Mouse (Mus musculus) heart, embryonic 14.5 days (tissue): Measurements from ENCODE around the gene Gpatch8. TPM values are rescaled to one million over a fixed set of nuclear protein-coding genes. Genes with fewer than 3 reads are reported as not detected.

Source experiments
- ATAC-seq: fragments of 200-750 bp; cut with Nextera tagmentation; 2 replicates; pipeline ENCODE4 v1.8.0; 2017; ENCODE audit warnings: low read depth, moderate TSS enrichment; ENCODE audit not compliant: insufficient number of reproducible peaks, insufficient read depth, low FRiP score
- H3K27ac ChIP-seq, 2 experiments: fragments of 200-500 bp in 1 of 2; fragments of 300-500 bp in 1 of 2; sonication (generic) in 1 of 2; replicated peaks in 1 of 2; 2 replicates each; pipeline ENCODE4 v1.5.1; 2012 to 2014; ENCODE audit warnings: low read depth in 2 of 2, low read length in 2 of 2, control low read depth in 1 of 2, mild to moderate bottlenecking in 1 of 2, mixed read lengths in 1 of 2; ENCODE audit not compliant: control insufficient read depth in 1 of 2, insufficient read depth in 1 of 2
- H3K27me3 ChIP-seq: fragments of 300-500 bp; sonication (generic); 2 replicates; pipeline ENCODE4 v1.6.1; 2014; ENCODE audit warnings: mild to moderate bottlenecking, low read length, control low read depth; ENCODE audit not compliant: control insufficient read depth, insufficient read depth
- H3K36me3 ChIP-seq: fragments of 300-500 bp; sonication (generic); 2 replicates; pipeline ENCODE4 v1.6.1; 2014; ENCODE audit warnings: mild to moderate bottlenecking, control low read depth, low read length, mixed read lengths; ENCODE audit not compliant: control insufficient read depth, insufficient read depth
- H3K4me1 ChIP-seq, 2 experiments: fragments of 200-500 bp in 1 of 2; fragments of 300-500 bp in 1 of 2; sonication (generic) in 1 of 2; 2 replicates each; pipeline ENCODE4 v1.6.1; 2012 to 2014; ENCODE audit warnings: low read length in 2 of 2, control low read depth in 1 of 2, mixed read lengths in 1 of 2; ENCODE audit not compliant: control insufficient read depth in 2 of 2, insufficient read depth in 2 of 2
- H3K4me2 ChIP-seq: fragments of 300-500 bp; sonication (generic); 2 replicates; pipeline ENCODE4 v1.6.1; 2014; ENCODE audit warnings: mild to moderate bottlenecking, low read length
- H3K4me3 ChIP-seq, 2 experiments: fragments of 200-500 bp in 1 of 2; fragments of 300-500 bp in 1 of 2; sonication (generic) in 1 of 2; 2 replicates each; pipeline ENCODE4 v1.5.1; 2012 to 2014; ENCODE audit warnings: low read length in 2 of 2, mild to moderate bottlenecking in 2 of 2, control low read depth in 1 of 2, low read depth in 1 of 2, moderate library complexity in 1 of 2; ENCODE audit not compliant: control insufficient read depth in 1 of 2, insufficient read depth in 1 of 2
- H3K9ac ChIP-seq: fragments of 300-500 bp; sonication (generic); 2 replicates; pipeline ENCODE4 v1.6.1; 2014; ENCODE audit warnings: mild to moderate bottlenecking, low read length
- H3K9me3 ChIP-seq: fragments of 300-500 bp; sonication (generic); 2 replicates; pipeline ENCODE4 v1.6.1; 2016; ENCODE audit warnings: low read length, control low read depth; ENCODE audit not compliant: control insufficient read depth
- WGBS: fragments of 180-500 bp; shearing (Covaris S2); extraction: QIAGEN DNeasy Blood & Tissue Kit; methylation state at CpG from one replicate; pipeline ENCODE4 v1.1.7; 2014; 5-methylcytosine and 5-hydroxymethylcytosine counted together
- polyA plus RNA-seq: library from polyadenylated mRNA; unstranded; fragments of >200 nt; fragmentation: Nextera tagmentation; extraction: Ambion mirVana; gene quantifications from 2 replicates; pipeline ENCODE4 v1.2.1, GENCODE M21; 2014

Gpatch8 gene
- polyA plus RNA-seq, 1 experiment from 2014 or later, result 30.7 TPM

DNA sequence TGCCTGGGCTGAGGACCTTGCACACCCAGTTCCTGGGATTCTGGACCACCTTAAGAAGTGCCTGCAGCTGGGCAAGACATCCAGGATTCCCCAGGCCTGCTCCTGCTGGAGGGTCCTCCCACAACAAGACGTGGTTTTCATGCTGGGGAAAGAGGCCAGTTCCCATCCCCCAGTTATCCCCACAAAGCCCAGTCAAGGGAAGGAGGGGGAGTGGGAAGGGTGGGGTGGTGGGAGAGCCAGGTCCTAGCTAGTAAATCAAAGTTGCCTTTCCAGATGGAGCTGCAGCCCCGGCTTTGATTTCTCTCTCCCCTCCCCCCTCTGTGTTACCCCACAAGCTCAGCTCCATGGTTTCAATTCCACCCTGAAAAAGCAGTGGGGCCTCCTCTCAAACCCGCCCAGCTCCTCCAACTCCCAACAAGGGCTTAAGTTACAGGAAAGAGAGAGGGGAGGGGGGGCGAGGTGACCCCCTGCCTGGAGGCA is 39.2 kb upstream of the Gpatch8 start:
- no peak overlapping the region for H3K4me2 ChIP-seq
- peaks cover 5 to 7% of the 10 kb centered on the region in 2 experiments; a peak in 2 of 4 replicates for H3K4me1 ChIP-seq
- no peak overlapping the region for H3K4me3 ChIP-seq
- H3K36me3 ChIP-seq, result no peaks in the 10 kb centered on the region
- H3K27me3 ChIP-seq, result no peaks in the 10 kb centered on the region
- 0 out of 4 replicates have a peak overlapping the region, but pooled peaks of 1 of the 2 experiments have one; percentile 1 for H3K27ac ChIP-seq
- 0 out of 2 replicates have a peak overlapping the region, but pooled peaks have one; percentile 31 for H3K9ac ChIP-seq
- no peaks in the 10 kb centered on the region for H3K9me3 ChIP-seq
- WGBS, result 31% methylated on average over 3 of the region's 4 CpGs
- ATAC-seq, result no peak

DNA sequence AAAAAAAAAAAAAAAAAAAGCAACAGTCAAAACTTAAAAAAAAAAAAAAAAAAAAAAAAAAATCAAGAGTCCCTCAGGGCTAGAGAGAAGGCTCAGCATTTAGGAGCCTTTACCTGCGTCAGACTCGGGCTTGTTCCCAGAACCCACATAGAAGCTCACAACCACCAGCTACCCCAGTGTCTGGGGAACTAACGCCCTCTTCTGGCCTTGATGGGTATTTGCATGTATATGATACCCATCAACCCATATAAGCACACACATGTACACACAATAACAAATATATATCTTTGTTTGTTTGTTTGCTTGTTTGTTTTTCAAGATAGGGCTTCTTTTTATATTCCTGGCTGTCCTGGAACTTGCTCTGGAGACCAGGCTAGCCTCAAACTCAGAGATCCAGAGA is 31.4 kb upstream of the Gpatch8 start:
- 79% methylated on average over 3 of the region's 3 CpGs for WGBS
- no peak overlapping the region for H3K4me3 ChIP-seq
- H3K4me2 ChIP-seq, result no peak overlapping the region
- no peak overlapping the region for H3K27ac ChIP-seq
- 0 out of 2 replicates have a peak, but pooled peaks cover 4% of the 10 kb centered on the region for H3K9me3 ChIP-seq
- no peaks in the 10 kb centered on the region for H3K36me3 ChIP-seq
- ATAC-seq, result no peak
- no peak overlapping the region for H3K9ac ChIP-seq
- no peaks in the 10 kb centered on the region for H3K27me3 ChIP-seq
- peaks cover 5 to 6% of the 10 kb centered on the region in 2 experiments for H3K4me1 ChIP-seq

DNA sequence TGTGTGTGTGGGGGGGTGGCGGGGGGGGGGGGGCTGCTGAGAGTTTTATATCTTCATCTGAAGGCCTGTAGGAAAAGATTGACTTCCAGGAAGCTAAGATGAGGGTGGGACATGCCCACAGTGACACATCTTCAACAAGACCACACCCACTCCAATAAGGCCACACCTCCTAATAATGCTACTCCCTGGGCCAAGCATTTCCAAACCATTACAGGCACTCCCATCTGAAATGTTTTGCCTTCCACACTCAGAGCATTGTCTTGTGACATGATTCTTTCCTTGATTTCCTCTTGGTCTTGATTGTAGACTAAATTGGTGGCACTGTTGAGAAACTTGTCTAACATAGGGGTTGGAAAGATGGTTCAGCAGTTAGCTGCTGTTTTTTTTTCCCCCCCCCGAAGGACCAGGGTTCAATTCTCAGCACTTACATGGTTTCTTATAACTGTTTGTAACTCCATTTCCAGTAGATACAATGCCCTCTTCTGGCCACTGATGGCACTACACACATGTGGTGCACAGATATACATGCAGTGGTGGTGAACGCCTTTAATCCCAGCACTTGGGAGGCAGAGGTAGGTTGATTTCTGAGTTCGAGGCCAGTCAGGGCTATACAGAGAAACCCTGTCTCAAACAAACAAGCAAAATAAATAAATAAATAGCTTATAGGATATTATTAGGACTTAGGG is 30.4 kb upstream of the Gpatch8 start:
- H3K4me3 ChIP-seq, result no peak overlapping the region
- H3K4me1 ChIP-seq, result peaks cover 14 to 15% of the 10 kb centered on the region in 2 experiments
- H3K27ac ChIP-seq, result no peak overlapping the region
- H3K27me3 ChIP-seq, result no peaks in the 10 kb centered on the region
- 0 out of 2 replicates have a peak, but pooled peaks cover 4% of the 10 kb centered on the region for H3K9me3 ChIP-seq
- H3K36me3 ChIP-seq, result no peaks in the 10 kb centered on the region
- no peak overlapping the region for H3K9ac ChIP-seq
- ATAC-seq, result no peak
- H3K4me2 ChIP-seq, result no peak overlapping the region
- 88% methylated on average over 4 of the region's 4 CpGs for WGBS

DNA sequence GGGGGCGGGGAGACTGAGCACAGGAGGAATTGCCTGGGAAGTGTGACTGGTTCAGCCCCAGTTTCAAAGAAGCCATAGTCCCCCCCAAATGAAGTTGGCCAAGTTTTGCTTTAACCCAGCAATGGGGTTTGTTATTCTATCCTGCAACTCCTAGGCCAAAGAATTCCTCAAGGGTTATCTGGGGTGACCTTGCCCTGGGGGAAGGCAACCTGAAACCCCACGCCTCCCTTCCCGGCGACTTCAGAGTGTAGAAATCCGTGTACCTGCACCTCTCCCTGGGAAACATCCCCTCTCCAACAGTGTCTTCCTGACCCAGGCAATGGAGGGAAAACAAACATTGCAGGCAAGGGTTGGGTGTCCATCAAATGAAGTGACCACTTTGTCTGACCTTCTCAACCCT is 26.5 kb upstream of the Gpatch8 start:
- no peaks in the 10 kb centered on the region for H3K36me3 ChIP-seq
- H3K9me3 ChIP-seq, result 0 out of 2 replicates have a peak, but pooled peaks cover 4% of the 10 kb centered on the region
- H3K27me3 ChIP-seq, result no peaks in the 10 kb centered on the region
- H3K4me2 ChIP-seq, result peak overlapping the region; percentile 31
- H3K9ac ChIP-seq, result peak overlapping the region; percentile 38; the same call in 1 of the 2 replicates
- whole genome bisulfite sequencing, result 13% methylated on average over 5 of the region's 5 CpGs
- no peak overlapping the region for H3K4me3 ChIP-seq
- no peak for ATAC-seq
- H3K4me1 ChIP-seq, result peaks cover 27 to 37% of the 10 kb centered on the region in 2 experiments
- H3K27ac ChIP-seq, result peak overlapping the region; percentile 71 to 83

DNA sequence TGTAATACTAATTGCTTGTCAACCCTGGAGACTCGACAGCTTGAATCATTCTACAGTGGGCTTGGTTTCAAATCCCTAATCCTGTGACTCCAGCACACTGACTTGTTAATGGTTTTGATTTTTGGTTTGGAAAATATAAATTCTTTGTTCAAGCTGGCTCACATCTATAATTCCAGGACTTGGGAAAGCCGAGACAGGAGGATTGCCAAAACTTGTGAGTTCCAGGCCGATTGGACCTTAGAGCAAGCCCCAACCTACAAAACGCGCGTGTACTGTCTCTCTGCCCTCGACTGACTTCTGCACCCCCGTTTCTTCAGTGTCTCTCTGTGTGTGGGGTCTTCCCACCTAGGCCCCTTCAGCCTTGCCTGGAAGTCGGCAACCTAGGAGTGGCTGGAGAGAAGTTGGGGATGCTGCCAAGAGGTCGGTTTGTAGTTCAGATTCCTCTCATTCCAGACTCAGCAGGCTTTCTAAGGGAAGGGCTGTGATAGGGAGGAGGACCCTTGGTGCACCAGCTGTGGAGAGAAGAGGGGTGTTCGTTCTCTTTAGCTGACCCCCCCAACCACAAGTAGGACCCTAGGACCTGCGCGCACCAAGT is 25.9 kb upstream of the Gpatch8 start:
- peak overlapping the region; percentile 38; the same call in 1 of the 2 replicates for H3K9ac ChIP-seq

DNA sequence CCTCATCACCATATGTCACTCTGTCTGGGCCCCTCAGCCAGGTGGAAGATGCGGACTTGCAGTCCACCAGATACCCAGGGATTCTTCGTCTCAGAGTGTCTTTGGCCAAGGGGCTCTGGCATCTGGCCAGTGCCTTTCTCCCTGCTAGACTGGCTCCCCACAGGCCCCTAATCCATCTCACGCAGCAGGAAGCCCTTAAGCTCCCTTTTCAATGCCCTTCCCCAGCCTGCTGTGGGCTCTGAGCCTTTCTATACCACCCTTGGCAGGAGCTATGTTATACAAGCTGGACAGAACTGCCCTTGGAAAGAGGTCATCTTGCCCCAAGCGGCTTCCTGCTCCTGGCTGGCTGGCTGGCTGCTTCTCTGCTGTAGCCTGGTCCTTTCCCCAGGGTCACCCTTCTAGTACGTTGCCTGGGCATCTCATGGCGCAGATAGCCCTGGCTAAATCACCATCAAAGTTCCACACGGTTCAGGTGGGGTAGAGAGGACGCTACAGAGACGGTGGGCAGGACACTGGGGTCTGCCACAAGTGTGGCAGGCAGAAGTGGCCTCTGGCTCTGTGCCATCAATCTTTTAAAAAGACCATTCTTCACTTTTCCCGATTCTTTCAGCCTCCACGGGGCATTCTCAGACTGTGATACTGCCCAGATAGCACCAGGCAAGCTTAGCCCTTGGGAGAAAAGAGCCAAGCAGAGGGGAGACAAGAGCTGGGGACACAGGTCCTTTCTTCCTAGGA is 25.3 kb upstream of the Gpatch8 start:
- no peak for ATAC-seq
- Histone ChIP-seq H3K27ac (peak overlapping the region; percentile 71 to 83), H3K9me3 (no peaks in the 10 kb centered on the region), H3K4me2 (0 out of 2 replicates have a peak overlapping the region, but pooled peaks have one; percentile 2), H3K27me3 (no peaks in the 10 kb centered on the region), H3K36me3 (no peaks in the 10 kb centered on the region), H3K4me3 (no peak overlapping the region), H3K9ac (peak overlapping the region; percentile 1; the same call in 1 of the 2 replicates), H3K4me1 (peaks cover 29 to 37% of the 10 kb centered on the region in 2 experiments)
- WGBS, result 16% methylated on average over 11 of the region's 11 CpGs

More for the DNA sequence above, 25.9 kb upstream of the Gpatch8 start:
- peak overlapping the region; percentile 31 for H3K4me2 ChIP-seq
- ATAC-seq, result no peak
- H3K27me3 ChIP-seq, result no peaks in the 10 kb centered on the region
- peak overlapping the region; percentile 71 to 83 for H3K27ac ChIP-seq
- no peak overlapping the region for H3K4me3 ChIP-seq
- 16% methylated on average over 13 of the region's 13 CpGs for WGBS
- peaks cover 28 to 37% of the 10 kb centered on the region in 2 experiments for H3K4me1 ChIP-seq
- no peaks in the 10 kb centered on the region for H3K36me3 ChIP-seq
- H3K9me3 ChIP-seq, result 0 out of 2 replicates have a peak, but pooled peaks cover 4% of the 10 kb centered on the region

DNA sequence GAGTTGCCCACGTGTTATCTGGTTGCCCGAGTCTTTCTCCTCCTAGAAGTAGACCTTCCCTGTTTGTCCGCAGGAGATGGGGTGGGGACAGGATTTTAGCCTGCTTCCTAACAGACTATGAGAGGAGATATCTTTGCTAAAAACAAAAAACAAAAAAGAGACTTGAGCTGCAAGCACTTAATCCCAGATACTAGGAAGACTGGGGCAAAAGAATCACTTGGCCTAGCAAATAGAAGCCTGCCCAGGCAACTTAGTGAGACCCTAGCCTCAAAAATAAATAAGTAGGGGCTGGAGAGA is 23.8 kb upstream of the Gpatch8 start:
- H3K27me3 ChIP-seq, result no peaks in the 10 kb centered on the region
- ATAC-seq, result no peak
- peak overlapping the region; percentile 74 for H3K9ac ChIP-seq
- H3K4me2 ChIP-seq, result peak overlapping the region; percentile 69
- H3K9me3 ChIP-seq, result no peaks in the 10 kb centered on the region
- H3K4me1 ChIP-seq, result peaks cover 32 to 40% of the 10 kb centered on the region in 2 experiments
- WGBS, result 45% methylated on average over 3 of the region's 3 CpGs
- H3K4me3 ChIP-seq, result peak overlapping the region; percentile 11 to 39; a peak in 2 of 4 replicates
- peak overlapping the region; percentile 20 to 86 for H3K27ac ChIP-seq
- no peaks in the 10 kb centered on the region for H3K36me3 ChIP-seq
